Mouse (Mus musculus) midbrain, postnatal 0 days (tissue): ENCODE measurements around the gene Tns3. TPM values are rescaled to one million over a fixed set of nuclear protein-coding genes. Genes with fewer than 3 reads are reported as not detected.
A peak's percentile ranks its signal among the peaks of the same experiment; 100 is the strongest.

ENCODE experiments used
- ATAC-seq: fragments of 200-750 bp; cut with Nextera tagmentation; 2 replicates; pipeline ENCODE4 v1.8.0; 2017; ENCODE audit warnings: moderate number of reproducible peaks, mild to moderate bottlenecking, moderate TSS enrichment, moderate library complexity; ENCODE audit not compliant: low FRiP score
- DNase-seq: peaks from one replicate; pipeline ENCODE4 v3.0.0-alpha.2; 2015; ENCODE audit warnings: low spot score
- H3K27ac ChIP-seq: fragments of 300-500 bp; sonication (generic); 2 replicates; pipeline ENCODE4 v1.5.1; 2014; ENCODE audit warnings: low read depth, mild to moderate bottlenecking, low read length, mixed read lengths
- H3K27me3 ChIP-seq: fragments of 300-500 bp; sonication (generic); 2 replicates; pipeline ENCODE4 v1.6.1; 2014; ENCODE audit warnings: low read length, control low read depth, mixed read lengths; ENCODE audit not compliant: insufficient read depth
- H3K36me3 ChIP-seq: fragments of 300-500 bp; sonication (generic); 2 replicates; pipeline ENCODE4 v1.6.1; 2014; ENCODE audit warnings: low read length, control low read depth, mixed read lengths; ENCODE audit not compliant: insufficient read depth
- H3K4me1 ChIP-seq: fragments of 300-500 bp; sonication (generic); 2 replicates; pipeline ENCODE4 v1.6.1; 2014; ENCODE audit warnings: mild to moderate bottlenecking, control low read depth, antibody characterized with exemption, low read length, mixed read lengths; ENCODE audit not compliant: insufficient read depth
- H3K4me2 ChIP-seq: fragments of 300-500 bp; sonication (generic); 2 replicates; pipeline ENCODE4 v1.6.1; 2014; ENCODE audit warnings: low read depth, mild to moderate bottlenecking, low read length, mixed read lengths; ENCODE audit not compliant: poor library complexity, severe bottlenecking
- H3K4me3 ChIP-seq: fragments of 300-500 bp; sonication (generic); 2 replicates; pipeline ENCODE4 v1.5.1; 2014; ENCODE audit warnings: low read depth, mild to moderate bottlenecking, low read length, moderate library complexity
- H3K9ac ChIP-seq: fragments of 300-500 bp; sonication (generic); replicated peaks from 2 replicates; pipeline ENCODE4 v1.6.1; 2014; ENCODE audit warnings: mild to moderate bottlenecking, low read length, moderate library complexity, mixed read lengths; ENCODE audit not compliant: poor library complexity, severe bottlenecking
- H3K9me3 ChIP-seq: fragments of 300-500 bp; sonication (generic); 2 replicates; pipeline ENCODE4 v1.6.1; 2016; ENCODE audit warnings: low read length, control low read depth
- CTCF ChIP-seq: IDR thresholded peaks from 2 replicates; pipeline ENCODE4 v1.5.1; 2016; ENCODE audit warnings: antibody characterized with exemption, mild to moderate bottlenecking
- WGBS: fragments of 180-500 bp; shearing (Covaris S2); extraction: QIAGEN DNeasy Blood & Tissue Kit; methylation state at CpG from one replicate; pipeline ENCODE4 v1.1.7; 2014; 5-methylcytosine and 5-hydroxymethylcytosine counted together
- polyA plus RNA-seq: library from polyadenylated mRNA; unstranded; fragments of >200 nt; fragmentation: Nextera tagmentation; extraction: Ambion mirVana; gene quantifications from 2 replicates; pipeline ENCODE4 v1.2.1, GENCODE M21; 2015
- total RNA-seq: library from RNA; depleted of rRNA; stranded (reverse); fragments of >200 nt; gene quantifications from 2 replicates; pipeline ENCODE4 v1.2.3, GENCODE M21; 2014

Gene Tns3
- total and polyA plus RNA-seq, 2 experiments from 2014 or later: 4.9 to 38.7 TPM

DNA sequence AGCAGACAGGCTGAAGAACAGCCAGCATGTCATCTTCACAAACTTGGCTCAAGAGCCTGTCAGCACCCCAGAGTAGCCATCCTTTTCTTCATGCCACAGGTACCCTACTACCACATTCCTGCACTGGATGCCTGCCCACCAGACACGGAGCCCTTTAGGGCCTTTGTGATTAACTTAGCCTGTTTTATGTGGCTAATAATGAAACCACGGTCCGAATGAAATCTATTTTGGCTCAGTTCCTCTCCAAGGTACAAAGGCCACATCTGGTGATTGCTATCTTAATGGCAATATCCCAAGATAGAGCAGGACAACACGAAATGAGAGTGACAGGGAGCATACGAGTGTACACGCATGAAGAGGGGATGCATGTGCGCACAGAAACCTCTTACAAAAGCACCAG is 53.9 kb downstream of the Tns3 start:
- ATAC-seq (no peak), DNase-seq (no peak)
- Histone ChIP-seq H3K9me3 (no peaks in the 10 kb centered on the region), H3K4me1 (no peaks in the 10 kb centered on the region), H3K36me3 (no peaks in the 10 kb centered on the region), H3K4me2 (no peak overlapping the region), H3K4me3 (no peak overlapping the region), H3K27ac (no peak overlapping the region), H3K27me3 (no peaks in the 10 kb centered on the region), H3K9ac (no peak overlapping the region)
- 83% methylated on average over 7 of the region's 7 CpGs for WGBS
- TF ChIP-seq CTCF: no peak

DNA sequence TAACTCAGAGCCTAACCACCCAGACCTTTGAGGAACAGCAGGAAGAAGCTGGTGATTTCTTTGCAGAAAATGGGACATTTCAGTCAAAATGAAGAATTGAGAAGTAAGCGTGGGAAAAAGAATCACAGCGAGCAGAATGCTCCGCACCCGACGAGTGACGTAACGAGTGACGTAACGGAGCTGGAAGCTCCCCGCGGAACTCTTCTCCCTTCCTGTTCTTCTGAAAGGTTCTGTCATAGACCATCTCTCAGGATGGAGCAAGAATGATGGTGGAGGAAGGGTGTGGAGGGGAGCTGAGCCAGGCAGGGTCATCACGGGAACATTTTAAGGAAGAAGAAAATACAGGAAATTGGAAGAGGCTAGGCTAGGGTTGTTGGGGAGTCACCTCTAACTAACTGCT is 54.5 kb downstream of the Tns3 start:
- H3K4me2 ChIP-seq: no peak overlapping the region
- H3K4me1 ChIP-seq: no peaks in the 10 kb centered on the region
- ATAC-seq (no peak), DNase-seq (no peak)
- no peak for TF ChIP-seq CTCF
- 94% methylated on average over 12 of the region's 12 CpGs for WGBS
- H3K9ac ChIP-seq: no peak overlapping the region
- no peak overlapping the region for H3K27ac ChIP-seq
- H3K4me3 ChIP-seq: no peak overlapping the region
- H3K27me3 ChIP-seq: no peaks in the 10 kb centered on the region
- no peaks in the 10 kb centered on the region for H3K36me3 ChIP-seq
- H3K9me3 ChIP-seq: no peaks in the 10 kb centered on the region

DNA sequence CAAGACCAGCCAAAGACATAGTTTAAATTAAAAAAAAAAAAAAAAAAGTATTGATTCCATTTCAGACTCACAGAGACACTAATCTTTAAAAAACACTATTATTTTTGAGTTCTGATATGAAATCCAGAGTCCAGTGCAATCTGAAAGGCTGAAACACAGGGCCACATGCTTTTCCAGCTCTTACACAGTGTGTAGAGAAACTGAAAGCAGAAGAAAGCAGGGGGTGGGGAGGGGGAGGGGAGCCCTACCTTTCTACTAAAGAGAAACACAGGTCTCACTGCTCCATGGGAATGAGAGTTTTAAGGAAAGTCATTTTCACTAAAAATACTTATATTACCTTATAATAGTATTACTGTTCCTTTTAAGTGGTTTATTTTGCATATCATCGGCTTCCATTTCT is 57.2 kb downstream of the Tns3 start:
- no peaks in the 10 kb centered on the region for H3K36me3 ChIP-seq
- H3K27me3 ChIP-seq: no peaks in the 10 kb centered on the region
- no peaks in the 10 kb centered on the region for H3K4me1 ChIP-seq
- DNase-seq: no peak
- H3K4me3 ChIP-seq: no peak overlapping the region
- WGBS: 98% methylated on average over 1 of the region's 1 CpGs
- ATAC-seq: no peak
- H3K27ac ChIP-seq: no peak overlapping the region
- H3K9ac ChIP-seq: no peak overlapping the region
- no peak overlapping the region for H3K4me2 ChIP-seq
- H3K9me3 ChIP-seq: no peaks in the 10 kb centered on the region
- no peak for TF ChIP-seq CTCF

GRCm38 (mm10) chr11:8604789-8605569 is 59.4 kb downstream of the Tns3 start:
- Histone ChIP-seq H3K27me3 (no peaks in the 10 kb centered on the region), H3K4me1 (no peaks in the 10 kb centered on the region), H3K4me3 (no peak overlapping the region), H3K9ac (no peak overlapping the region), H3K9me3 (no peaks in the 10 kb centered on the region), H3K27ac (no peak overlapping the region), H3K4me2 (no peak overlapping the region), H3K36me3 (no peaks in the 10 kb centered on the region)
- ATAC-seq: no peak
- TF ChIP-seq CTCF: no peak
- DNase-seq: no peak
- 89% methylated on average over 10 of the region's 10 CpGs for WGBS

GRCm38 (mm10) chr11:8602606-8603005 is 61.7 kb downstream of the Tns3 start:
- 94% methylated on average over 1 of the region's 1 CpGs for WGBS
- TF ChIP-seq CTCF: no peak
- Histone ChIP-seq H3K27me3 (no peaks in the 10 kb centered on the region), H3K4me3 (no peak overlapping the region), H3K27ac (no peak overlapping the region), H3K9ac (no peak overlapping the region), H3K4me2 (no peak overlapping the region), H3K36me3 (no peaks in the 10 kb centered on the region), H3K4me1 (no peaks in the 10 kb centered on the region), H3K9me3 (no peaks in the 10 kb centered on the region)
- DNase-seq: peak; percentile 68
- no peak for ATAC-seq

- no peak overlapping the region for H3K9ac ChIP-seq
- ATAC-seq: peak; percentile 28; the same call in 1 of the 2 replicates
- no peaks in the 10 kb centered on the region for H3K27me3 ChIP-seq
- H3K4me1 ChIP-seq: no peaks in the 10 kb centered on the region
- no peaks in the 10 kb centered on the region for H3K36me3 ChIP-seq
- 31% methylated on average over 7 of the region's 7 CpGs for WGBS
- no peak overlapping the region for H3K4me3 ChIP-seq
- H3K9me3 ChIP-seq: no peaks in the 10 kb centered on the region
- H3K27ac ChIP-seq: no peak overlapping the region
- no peak for TF ChIP-seq CTCF
- DNase-seq: peak; percentile 30
- no peak overlapping the region for H3K4me2 ChIP-seq
Measured at GRCm38 (mm10) chr11:8601411-8601821, 62.9 kb downstream of the Tns3 start.
